Mouse (Mus musculus): ENCODE measurements around the gene 2310011J03Rik. TPM values are rescaled to one million over a fixed set of nuclear protein-coding genes. Genes with fewer than 3 reads are reported as not detected.

Gene 2310011J03Rik
- total RNA-seq, 2 experiments from 2014 or later: 13.8 to 15.1 TPM

DNA sequence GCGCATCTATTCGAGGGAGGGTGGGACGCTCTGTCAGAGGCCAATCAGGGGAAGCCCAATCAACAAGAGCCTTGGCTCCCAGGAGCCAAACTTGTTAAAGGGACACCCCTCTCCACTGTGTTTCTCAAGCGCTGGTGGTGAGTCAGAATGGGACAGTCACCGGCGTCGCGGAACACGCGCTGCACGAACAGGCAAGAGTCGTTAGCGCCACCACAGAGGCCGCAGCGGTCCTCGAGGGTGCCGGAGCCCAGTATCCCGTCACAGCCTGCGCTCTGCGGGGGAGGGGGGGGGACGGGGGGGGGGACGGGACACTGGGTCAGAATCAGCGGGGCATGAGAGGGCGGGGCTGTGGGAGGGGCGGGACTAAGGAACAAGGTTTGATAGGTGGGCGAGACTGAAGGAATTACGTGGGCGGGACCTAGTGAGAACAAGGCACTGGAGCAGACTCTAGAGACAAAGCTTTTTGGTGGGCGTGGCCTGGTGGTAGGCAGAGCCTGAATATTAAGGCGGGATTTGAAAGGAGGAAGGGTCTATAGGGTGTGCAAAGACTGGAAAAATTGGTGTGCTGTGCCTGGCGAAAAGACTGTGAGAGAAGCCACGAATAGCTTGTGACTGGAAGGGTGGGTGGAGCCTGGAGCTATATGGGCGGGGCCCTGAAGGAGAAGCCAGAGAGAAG is 22.6 kb upstream of the 2310011J03Rik start:
- intact Hi-C loops (cut with DNase I): no loop called here
- no peak for DNase-seq

DNA sequence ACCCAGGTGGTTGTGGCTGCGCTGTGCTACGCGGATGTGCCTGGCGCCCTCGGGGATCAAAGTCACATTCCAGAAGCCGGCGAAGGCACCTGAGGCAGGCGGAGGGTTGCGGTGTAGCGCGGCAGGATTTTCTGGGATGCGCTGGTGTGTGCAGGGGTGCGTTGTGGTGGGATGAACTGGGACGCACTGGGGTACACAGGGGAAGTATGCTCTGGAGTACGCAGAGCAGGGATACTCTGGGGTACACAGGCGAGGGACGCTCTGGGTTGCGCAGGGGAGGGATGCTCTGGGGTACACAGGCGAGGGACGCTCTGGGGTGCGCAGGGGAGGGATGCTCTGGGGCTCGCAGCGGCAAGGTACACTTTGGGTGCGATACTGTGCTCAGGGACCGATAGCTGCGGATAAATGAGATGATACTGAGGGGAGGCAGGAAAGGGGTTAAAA is 22.0 kb upstream of the 2310011J03Rik start:
- intact Hi-C loops (cut with DNase I): no loop called here

DNA sequence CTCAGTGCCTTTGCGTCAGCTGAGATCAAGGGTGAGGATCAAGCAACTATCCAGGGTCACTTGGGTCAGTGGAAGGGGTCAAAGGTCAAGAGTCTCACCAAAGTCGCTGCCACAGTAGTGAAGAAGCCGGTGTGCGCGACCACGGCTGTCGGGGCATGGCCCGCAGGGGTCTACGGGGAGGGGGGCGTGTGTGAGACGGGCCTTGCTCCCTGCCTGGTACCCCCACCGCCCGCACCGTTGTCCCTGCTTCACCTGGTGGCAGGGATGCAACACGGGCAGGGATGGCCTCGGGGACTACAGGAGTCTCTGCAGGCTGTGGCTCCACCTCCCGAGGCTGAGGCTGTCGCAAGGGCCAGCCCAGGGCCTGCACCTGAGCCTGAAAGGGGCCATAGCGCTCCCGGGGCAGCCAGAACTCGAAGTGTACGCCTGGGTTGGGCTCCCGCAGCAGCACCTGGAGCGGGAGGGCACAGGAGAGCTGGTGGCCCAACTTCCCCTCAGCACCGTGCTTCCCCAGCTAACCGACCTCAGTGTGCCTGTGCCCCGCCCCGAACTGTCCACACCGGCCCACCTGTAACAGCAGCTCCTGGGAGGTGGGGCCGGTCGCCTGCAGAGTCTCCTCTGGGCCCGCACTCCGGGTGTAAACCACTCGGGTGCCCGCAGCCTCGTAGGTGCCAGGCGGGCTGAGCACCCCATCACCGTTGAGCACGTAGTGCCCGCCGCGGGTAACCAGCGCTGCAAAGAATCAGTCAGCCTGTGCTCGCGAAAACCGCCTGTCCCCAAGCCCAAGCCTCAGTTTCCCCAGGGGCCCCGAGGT is 21.4 kb upstream of the 2310011J03Rik start:
- intact Hi-C loops (cut with DNase I): no loop called here
- no peak for DNase-seq

More for the DNA sequence above, 22.0 kb upstream of the 2310011J03Rik start:
- no peak for DNase-seq

DNA sequence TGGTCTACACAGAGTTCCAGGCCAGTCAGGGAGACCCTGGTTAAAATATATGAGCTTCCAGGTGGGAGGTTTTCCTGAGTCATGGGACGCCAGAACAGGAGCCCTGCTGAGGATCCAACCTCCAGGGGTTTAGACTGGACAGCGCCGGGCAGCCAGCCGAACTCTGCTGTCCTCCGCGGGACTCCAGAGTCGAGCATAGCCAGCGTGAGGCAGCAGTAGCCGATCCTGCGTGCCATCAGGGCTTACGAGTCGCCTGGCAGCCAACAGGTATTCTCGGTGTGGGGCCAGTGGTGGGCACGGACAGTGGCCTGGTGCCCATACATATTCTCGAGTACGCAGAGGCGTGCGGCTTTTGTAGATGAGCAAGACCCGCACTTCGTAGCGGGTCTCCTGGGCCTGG is 20.7 kb upstream of the 2310011J03Rik start:
- intact Hi-C loops (cut with DNase I): no loop called here
- no peak for DNase-seq

DNA sequence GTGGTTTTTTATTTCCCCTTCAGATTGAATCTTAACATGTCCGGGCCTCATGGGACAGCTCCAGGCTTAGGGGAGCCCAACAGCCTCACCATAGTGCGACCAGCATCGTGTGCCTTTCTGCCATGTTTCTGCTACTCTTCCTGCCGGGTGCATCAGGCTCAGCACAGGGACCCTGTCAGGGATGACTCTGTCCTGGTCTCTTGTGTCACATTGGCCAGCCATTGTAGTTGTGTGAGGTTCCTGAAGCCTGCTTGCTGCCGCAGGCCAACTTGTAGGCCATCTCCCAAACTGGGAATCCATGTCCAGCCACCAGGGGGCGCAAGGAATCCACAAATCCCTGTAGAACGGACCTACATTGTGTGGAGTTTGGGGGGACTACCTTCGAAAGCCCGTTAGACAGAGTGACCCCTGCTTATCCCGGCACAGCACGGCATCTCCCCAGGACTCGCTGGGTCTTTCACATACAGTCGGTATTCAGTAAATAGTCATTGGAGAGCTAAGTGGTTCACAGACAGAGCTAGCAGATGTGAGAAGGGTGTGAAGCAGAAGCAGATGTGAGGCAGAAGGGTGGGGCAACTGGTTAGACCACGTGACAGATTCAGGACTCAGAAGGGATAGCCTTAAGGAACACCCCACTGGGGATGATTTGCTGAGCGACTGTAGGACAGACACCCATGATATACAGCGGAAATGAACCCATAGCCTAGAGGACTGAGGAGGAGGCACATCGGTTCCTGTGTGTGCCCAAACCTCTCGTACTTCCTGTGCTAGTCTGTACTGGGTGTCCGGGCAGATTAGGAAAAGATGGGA is 19.8 kb upstream of the 2310011J03Rik start:
- DNase-seq: peak; percentile 90 to 91
- intact Hi-C loops (cut with DNase I): loop anchor here (1.0 kb wide), 1 partner anchor 34 kb away; no protein-coding TSS in a partner anchor

DNA sequence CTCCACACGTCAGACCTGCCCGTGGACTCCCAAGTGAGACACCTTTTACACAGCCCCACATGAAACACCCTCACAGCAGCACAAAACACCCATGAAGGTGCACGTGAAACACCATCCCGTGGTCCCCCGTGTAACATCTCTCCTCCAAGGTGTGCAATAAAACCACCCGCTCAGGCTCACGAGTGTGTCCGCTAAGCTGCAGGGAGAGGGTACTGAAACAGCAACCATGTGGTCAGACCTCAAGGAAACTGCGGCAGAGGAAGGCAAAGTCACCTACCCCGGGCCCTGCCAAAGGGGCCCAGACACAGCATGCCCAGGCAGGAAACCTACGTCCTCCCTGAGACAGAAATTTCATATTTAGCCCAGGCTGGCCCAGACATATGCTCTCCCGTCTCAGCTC is 15.9 kb upstream of the 2310011J03Rik start:
- intact Hi-C loops (cut with DNase I): no loop called here
- no peak for DNase-seq

DNA sequence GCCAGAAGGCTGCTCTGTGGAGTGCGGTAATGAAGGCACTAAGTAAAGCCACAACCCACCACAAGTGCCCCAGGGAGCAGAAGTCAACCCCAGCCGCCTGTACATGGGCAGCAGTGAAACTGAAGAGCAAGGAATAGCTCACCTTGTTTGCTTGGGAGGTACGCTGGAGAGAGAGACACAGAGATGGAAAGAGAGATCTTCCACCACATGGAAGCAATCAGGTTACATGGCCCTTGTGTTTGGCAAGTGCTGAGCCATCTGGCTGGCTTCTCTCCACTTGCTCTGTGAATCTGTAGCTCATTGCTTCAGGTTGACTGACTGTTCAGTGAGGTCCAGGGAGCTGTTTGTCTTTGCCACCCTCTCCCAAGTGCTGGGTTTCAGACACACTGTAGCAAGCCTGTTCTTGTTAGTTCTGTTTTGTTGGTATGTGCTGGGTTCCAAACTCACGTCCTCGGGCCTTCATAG is 12.2 kb upstream of the 2310011J03Rik start:
- no peak for DNase-seq
- intact Hi-C loops (cut with DNase I): no loop called here

DNA sequence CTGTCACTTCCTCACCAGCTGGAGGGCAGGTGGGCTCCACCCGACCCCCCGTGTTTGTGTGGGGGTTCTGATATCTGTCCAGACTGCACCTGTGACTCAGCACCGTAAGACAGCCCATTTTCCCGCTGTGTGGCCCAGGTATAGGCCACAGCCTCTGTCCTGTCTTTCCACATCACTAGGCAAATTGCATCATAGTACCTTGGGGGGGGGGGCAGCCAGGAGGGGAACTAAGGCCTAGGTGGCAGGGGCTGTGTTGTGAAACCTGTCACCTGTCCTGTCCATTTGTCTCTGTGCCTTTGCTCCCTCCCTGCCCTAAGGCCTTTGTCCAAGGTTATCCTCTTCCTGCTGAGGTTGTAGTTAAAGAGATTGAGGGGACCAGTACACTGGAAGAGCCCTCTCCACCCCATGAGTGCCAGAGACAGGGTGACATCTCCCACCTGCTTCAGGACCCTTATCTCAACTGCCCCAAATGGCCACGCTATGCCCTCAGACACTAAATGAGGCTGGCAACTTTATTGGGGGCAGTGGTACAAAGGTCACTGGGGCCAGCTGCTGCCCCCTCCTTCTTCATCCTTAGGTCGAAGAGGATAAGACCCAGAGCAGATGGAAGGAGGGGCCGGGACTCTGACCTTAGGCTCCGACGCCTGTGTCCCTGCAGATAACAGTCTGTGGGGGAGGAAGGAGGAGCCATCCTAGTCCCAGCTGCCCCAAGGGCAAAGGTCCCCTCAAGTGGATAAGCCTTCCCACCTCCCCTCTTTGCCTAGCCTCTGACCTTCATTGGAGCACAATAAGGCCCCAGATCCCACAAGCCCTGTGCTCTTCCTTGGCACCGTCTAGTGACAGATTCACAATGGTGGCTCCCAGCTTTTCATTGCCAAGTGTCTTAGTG is 11.5 kb upstream of the 2310011J03Rik start:
- intact Hi-C loops (cut with DNase I): no loop called here
- no peak for DNase-seq

DNA sequence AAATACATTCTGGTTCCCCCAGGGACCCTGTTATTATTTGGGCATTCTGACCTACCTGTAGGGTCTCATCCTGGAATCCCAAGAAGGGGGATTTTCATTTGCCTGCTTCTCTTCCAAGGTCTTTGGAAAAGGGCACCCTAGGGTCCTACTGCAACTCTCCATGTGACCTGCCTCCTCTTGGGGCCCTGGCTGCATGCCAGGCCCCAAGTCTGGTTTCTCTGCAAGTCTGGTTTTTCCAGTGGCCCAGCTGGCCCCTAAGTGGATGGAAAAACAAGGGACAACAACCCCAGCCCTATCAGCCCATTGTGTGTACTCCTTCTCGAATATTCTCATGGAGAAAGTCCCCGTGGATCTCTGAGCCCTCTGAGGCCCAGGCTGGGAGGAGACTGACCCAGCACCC is 10.6 kb upstream of the 2310011J03Rik start:
- intact Hi-C loops (cut with DNase I): no loop called here
- no peak for DNase-seq

DNA sequence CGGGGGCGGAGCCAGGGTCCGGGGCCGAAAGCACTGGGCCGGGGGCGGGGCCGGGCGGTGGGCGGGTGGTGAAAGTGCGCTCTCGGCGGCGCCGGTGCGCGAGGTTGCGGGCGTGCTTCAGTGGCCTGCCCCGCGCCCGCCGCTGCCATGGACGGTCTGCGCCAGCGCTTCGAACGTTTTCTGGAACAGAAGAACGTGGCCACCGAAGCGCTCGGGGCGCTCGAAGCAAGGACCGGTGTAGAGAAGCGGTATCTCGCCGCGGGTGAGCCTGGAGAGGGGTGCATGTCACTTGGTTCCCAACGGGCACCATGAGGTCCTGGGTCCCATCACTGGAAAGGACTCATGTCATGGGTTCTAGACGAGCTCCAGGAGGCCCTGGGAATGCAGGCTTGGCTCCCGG is 9.7 kb upstream of the 2310011J03Rik start:
- intact Hi-C loops (cut with DNase I): no loop called here
- no peak for DNase-seq

DNA sequence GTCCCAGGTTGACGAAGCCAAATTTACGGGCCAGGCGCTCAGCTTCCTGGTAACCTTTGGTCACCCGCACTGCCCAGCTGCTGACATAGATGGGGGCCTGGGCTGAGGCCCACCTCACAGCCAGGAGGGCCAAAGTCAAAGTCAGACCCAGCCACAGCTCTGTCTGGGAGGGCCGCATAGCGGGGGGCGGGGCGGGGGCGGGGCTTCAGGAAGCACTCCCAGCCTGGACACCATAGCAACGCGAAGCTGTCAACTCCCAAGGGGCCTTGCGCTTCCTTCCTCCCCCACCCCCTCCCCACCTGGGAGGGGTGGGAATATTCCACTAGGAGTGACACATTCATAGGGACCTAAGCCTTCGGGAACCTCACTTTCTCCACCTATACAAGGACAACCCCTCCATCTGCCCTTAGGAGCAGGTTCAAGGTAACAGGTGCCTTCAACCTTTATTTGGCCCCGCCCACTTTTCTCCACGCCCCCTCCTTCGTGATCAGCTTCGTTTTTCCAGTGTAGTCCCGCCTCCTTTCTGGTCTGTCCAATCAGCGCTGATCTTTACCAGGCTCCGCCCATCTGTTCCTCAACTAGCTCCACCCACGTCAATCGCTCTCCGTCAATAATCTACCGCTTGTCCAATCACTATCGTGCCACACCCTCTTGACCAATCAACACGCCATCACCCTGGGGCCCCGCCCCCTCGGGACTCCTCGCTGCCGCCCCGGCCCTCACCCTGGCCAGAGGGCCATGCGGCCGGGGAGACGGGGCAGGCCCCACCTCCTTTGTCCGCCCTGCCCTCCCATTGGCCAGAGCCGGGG is 9.1 kb upstream of the 2310011J03Rik start, which contains the start of the genes Pcsk4 and Reep6:
TSS of gene Pcsk4 (minus strand) at position 226 of the 809 bp plus-strand sequence.
TSS of gene Reep6 (plus strand) at position 681 of the 809 bp plus-strand sequence.
- peak; percentile 85 to 86 for DNase-seq
- intact Hi-C loops (cut with DNase I): no loop called here

DNA sequence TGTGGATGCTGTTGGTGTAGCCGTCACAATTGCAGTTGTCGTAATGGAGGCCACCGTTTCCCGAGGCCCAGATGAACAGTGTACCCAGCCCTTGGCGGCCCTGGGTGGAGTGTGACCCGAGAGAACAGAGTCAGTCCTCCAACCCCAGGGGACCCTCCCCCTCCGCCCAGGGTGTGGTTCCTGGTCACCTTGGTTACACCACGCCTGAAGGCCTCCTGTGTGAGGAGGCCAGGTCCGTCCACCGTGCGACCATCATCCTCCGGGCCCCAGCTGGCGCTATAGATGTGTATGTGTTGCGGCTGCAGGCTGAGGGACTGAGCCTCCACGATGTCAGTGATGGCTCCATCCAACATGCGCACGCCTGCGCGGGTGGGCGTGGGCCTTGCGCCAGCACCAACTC is 4.7 kb upstream of the 2310011J03Rik start:
- intact Hi-C loops (cut with DNase I): no loop called here
- DNase-seq: no peak

DNA sequence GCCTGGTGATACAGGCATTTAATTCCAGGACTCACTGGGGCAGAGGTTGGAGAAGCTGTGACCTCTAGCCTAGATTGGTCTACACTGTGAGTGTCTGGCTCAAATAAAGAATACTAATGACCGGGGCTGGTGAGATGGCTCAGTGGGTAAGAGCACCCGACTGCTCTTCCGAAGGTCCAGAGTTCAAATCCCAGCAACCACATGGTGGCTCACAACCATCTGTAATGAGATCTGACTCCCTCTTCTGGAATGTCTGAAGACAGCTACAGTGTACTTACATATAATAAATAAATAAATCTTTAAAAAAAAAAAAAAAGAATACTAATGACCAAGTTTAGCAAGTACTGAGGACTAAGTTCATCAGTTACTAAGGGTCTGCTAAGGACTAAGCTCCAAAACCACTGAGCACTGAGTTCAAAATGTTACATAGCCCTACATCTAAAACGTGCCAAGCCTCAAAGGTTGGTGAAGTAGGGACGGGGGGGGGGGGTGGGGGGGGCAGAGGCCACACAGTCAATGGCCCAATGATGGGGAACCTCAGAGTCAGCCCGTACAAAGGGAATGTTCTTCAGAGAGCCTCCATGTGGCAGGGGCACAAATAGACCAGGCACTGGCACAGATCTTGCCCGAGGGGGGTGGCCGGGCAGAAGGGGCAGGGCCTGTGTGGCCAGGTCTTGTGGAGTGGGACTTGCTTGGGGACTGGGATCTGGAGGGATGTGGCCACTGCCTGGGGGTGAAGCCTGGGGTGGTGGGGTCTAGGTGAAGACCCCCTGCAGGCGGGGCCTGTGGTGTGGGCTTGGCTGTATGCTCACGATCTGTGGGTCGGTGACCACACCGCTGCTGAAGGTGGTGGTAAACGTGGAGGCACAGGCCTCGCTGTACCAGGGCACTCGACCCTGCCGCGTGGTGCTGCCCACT is 4.0 kb upstream of the 2310011J03Rik start:
- no peak for DNase-seq
- intact Hi-C loops (cut with DNase I): no loop called here

DNA sequence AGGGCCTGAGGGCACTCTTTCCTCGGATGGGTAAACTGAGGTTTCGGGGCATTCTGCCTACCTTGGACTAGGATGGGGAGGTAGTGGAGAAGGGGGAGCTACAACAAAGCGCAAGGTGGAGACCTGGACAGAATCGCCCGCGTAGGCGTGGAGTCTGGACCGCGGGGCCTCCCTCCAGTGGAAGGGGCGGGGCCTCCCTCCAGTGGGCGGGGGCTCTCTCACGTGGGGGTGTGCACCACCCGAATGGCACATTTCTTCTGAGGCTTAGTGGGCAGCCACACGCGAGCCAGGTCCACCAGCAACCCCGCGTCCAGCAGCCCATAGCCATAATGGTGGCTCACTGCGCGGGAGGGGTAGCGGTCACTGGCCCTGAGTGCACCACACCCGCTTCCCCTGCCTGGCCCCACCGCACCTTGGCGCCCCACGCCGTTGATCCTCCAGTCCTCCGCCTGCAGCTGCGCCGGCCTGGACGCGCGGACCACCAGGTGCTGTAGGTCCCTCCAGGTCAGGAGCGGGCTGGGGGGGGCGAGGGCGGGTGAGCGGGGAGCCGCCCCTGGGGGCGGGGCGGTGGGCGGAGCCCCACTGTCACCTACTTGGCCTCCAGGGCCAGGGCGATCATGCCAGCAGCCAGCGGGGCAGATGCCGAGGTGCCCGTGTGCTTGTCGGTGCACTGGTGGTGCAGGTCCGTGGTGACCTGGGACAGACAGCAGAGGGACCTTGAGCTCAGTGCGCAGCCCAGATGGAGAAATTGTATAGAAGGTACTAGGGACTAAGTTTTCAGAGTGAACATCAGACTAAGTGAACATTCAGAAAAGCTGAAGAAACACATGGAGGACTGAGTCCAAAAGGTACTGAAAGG is 3.2 kb upstream of the 2310011J03Rik start:
- peak; percentile 74 to 77 for DNase-seq
- intact Hi-C loops (cut with DNase I): no loop called here

DNA sequence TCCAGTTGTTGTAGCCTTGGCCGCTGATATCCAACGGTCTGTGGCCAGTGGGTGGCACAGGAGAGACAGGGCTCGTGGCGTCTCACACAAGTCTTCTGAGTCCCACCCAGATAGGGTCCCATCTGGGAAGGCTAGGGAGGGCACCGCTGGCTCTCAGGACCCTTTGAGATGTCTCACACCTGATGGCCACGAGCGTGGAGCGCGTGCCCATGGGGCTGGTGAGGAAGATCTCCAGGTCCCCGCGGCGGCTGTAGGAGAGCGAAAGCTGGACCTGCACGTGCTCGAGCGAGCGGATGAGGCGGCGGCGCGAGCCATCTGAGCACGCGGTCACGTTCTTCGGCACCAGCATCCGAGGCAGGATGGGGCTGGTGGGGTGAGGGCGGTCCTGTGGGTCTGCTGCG is 2.5 kb upstream of the 2310011J03Rik start:
- peak in 1 of 2 experiments; percentile 48 for DNase-seq
- intact Hi-C loops (cut with DNase I): no loop called here

DNA sequence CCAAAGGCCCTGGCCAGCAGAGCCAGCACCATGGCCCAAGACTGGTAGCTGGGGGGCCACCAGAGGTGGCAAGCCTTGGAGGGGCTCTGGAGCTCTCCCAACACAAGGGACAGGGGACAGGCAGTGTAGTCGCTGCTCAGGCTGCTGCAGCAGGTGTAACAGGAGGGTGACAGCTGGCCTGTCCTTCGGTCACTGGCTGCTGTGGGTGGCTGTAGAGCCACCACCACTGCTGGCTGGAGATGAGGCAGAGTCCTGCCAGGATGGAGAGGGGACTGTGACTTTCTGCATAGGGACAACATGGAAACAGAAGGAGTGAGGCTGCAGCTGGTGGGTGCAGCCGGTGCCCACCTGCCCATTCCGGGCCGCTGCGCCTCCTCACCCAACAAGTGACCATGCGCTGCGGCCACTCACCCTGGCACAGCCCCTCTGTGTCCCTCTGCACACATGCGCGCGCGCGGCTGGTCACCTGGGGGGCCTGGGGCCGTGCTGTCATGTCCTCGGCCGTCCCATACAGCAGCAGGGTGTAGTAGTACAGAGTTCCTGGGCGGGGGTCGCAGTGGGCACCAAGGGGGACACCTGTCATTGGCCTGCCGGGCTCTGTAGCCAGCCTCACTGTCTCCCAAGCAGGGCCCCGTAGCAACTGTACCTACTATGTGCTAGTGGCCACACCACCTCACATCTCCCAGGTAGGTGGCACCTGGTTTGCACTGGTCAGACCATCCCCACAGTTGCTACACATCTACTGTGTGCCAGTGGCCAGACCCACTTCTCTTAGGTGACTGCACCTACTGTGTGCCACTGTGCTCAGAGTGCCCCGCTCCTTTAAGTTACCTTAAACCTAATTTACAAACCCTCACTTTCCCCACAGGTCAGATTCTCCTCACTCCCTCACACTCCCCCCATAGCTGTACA is 1.6 kb upstream of the 2310011J03Rik start:
- intact Hi-C loops (cut with DNase I): loop anchor here (2.0 kb wide), 1 partner anchor 27 kb away; the partner anchor contains the start of gene Apc2
- no peak for DNase-seq
